In genomic region chr2:123473840-123474239, GRCm38 (mm10) we compare ENCODE assay signal across 14 mouse cellular contexts.
"Had no signal": no experiment of that assay in that cellular context is flagged by ENCODE, and none has a peak within 500 bp of the region (broad histone marks: within the 10 kb centered on the region; RNA-seq: fewer than 3 reads in every experiment).

No protein-coding gene starts in this region.

- DNase-seq: kidney, adult 8-10 months; kidney, postnatal 25 days; lung, adult 2 months; lung, postnatal 4 days; thymus, postnatal 25 days had no signal

- H3K9me3 ChIP-seq: limb, embryonic 10.5 days; liver, embryonic 15.5 days; midbrain, embryonic 10.5 days; midbrain, embryonic 15.5 days; neural tube, embryonic 13.5 days had no signal

- ATAC-seq: lung, postnatal 0 days; midbrain, embryonic 15.5 days had no signal

- H3K27me3 ChIP-seq: liver, embryonic 15.5 days; midbrain, embryonic 15.5 days; neural tube, embryonic 13.5 days had no signal

- H3K4me3 ChIP-seq: left cerebral cortex, adult 2 months; limb, embryonic 10.5 days; liver, embryonic 15.5 days; midbrain, embryonic 10.5 days; midbrain, embryonic 15.5 days; neural tube, embryonic 13.5 days had no signal

- H3K27ac ChIP-seq: left cerebral cortex, adult 2 months; limb, embryonic 10.5 days; liver, embryonic 15.5 days; midbrain, embryonic 10.5 days; midbrain, embryonic 15.5 days; neural tube, embryonic 13.5 days; stomach, postnatal 0 days had no signal

- H3K9ac ChIP-seq: liver, embryonic 15.5 days; midbrain, embryonic 15.5 days; neural tube, embryonic 13.5 days had no signal

- H3K36me3 ChIP-seq: limb, embryonic 10.5 days; liver, embryonic 15.5 days; midbrain, embryonic 10.5 days; midbrain, embryonic 15.5 days; neural tube, embryonic 13.5 days had no signal

- H3K4me1 ChIP-seq: limb, embryonic 10.5 days; liver, embryonic 15.5 days; midbrain, embryonic 10.5 days; midbrain, embryonic 15.5 days; neural tube, embryonic 13.5 days had no signal

- H3K4me2 ChIP-seq: liver, embryonic 11.5 days; liver, embryonic 15.5 days; midbrain, embryonic 15.5 days; neural tube, embryonic 13.5 days had no signal
